Mouse (Mus musculus): ENCODE data around the gene Col13a1.

- TF ChIP-seq TAL1 (IDR thresholded peaks at IDR 0.05; ENCODE audit: low read length): no peak
- TF ChIP-seq GATA1 (IDR thresholded peaks at IDR 0.05; ENCODE audit: low read length): no peak
Measured at GRCm38 (mm10) chr10:61931678-61932077, 47.2 kb downstream of the Col13a1 start.
